Mouse (Mus musculus): ENCODE data around the gene Sowahc. TPM values are rescaled to one million over a fixed set of nuclear protein-coding genes. Genes with fewer than 3 reads are reported as not detected.

Sowahc gene
- polyA plus RNA-seq, 1 experiment from 2014 or later = 6.3 TPM

DNA sequence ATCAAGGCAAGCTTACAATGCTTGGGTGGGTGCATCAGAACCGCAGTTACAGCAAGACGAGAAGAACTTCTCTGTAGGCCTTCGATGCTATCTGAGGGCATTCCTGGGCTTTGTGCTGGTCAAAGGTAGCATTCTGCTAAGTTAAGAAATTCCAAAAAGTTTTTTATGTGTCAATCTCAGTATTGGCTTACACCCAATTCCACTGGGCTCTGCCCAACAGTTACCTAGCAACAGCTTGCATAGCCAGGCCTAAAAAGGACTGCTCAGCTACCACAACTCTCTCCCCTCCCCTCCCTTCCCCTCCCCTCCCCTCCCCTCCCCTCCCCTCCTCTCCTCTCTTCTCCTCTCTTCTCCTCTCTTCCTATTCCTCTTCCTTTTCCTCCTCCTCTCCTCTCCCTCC lies 39.9 kb downstream of the Sowahc start:
- Histone ChIP-seq H3K27me3 (ENCODE audit: insufficient read depth, poor library complexity, severe bottlenecking) (no peaks in the 10 kb centered on the region), H3K4me3 (no peak overlapping the region), H3K4me1 (peaks cover 17% of the 10 kb centered on the region), H3K27ac (no peak overlapping the region), H3K36me3 (no peaks in the 10 kb centered on the region), H3K9me3 (no peaks in the 10 kb centered on the region)
- 80% methylated on average over 3 of the region's 3 CpGs for WGBS
- DNase-seq (ENCODE audit: low spot score) = no peak

DNA sequence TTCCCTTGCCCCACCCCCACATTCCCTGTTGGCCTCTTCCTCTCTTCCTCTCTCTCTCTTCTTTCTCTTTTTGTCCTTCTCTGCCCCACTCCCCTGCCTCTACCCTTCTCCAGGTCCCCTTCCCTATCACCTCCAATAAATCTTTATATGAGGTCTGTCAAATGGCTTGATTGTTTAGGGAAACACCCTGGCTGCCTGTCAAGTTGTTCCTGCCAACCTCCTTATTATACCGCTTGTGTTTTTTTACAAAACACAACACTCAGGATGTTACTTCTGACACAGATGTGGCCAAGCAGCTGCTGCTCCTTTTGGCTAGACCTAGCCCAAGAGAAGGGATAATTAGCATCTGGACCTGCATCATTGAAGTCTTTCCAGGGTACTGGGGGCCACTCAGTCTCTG lies 40.3 kb downstream of the Sowahc start:
- H3K4me3 ChIP-seq = no peak overlapping the region
- no peak for DNase-seq (ENCODE audit: low spot score)
- 0 out of 2 replicates have a peak overlapping the region, but pooled peaks have one; percentile 2 for H3K27ac ChIP-seq
- H3K9me3 ChIP-seq = no peaks in the 10 kb centered on the region
- 91% methylated on average over 1 of the region's 1 CpGs for WGBS
- no peaks in the 10 kb centered on the region for H3K27me3 ChIP-seq (ENCODE audit: insufficient read depth, poor library complexity, severe bottlenecking)
- H3K4me1 ChIP-seq = peaks cover 17% of the 10 kb centered on the region
- H3K36me3 ChIP-seq = no peaks in the 10 kb centered on the region

DNA sequence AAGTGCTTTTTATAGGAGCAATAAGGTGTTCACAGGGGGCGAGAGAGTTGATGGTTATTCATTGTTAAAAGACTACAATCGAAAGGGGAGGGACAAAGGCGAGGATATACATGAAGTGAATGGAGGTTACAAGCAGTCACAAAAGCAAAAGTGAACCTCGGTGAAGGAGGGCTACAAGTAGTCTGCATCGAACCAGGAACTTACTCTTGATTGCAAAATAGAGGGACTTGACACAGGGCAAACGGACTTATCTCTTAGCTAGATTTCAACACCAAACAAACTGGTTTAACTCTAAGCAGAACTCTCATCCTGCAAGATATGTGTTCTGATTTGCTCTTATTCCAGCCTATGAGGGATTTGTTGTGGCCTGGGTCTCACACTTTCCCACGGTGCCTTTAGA lies 41.2 kb downstream of the Sowahc start:
- no peaks in the 10 kb centered on the region for H3K36me3 ChIP-seq
- DNase-seq (ENCODE audit: low spot score) = no peak
- no peaks in the 10 kb centered on the region for H3K27me3 ChIP-seq (ENCODE audit: insufficient read depth, poor library complexity, severe bottlenecking)
- peaks cover 17% of the 10 kb centered on the region for H3K4me1 ChIP-seq
- no peak overlapping the region for H3K4me3 ChIP-seq
- WGBS = 61% methylated on average over 7 of the region's 7 CpGs
- no peak overlapping the region for H3K27ac ChIP-seq
- no peaks in the 10 kb centered on the region for H3K9me3 ChIP-seq

DNA sequence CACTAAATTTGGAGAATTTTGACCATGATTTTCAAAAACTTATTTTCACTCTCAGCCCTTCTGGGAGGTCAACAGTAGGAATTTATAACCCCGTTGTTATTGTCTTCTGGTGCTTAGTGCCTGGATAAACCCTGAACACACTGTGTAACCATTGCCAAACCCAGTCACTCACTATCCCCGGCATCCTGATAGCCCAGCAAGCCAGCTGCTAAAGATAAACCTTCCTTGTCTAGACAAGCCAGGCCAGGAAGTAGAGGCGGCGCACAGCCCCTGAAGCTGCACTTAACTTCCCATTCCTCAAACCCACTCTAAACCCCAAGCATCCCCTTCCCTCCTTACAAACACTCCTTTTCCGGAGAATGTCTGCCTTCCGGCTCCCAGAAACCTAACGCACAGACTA lies 43.3 kb downstream of the Sowahc start:
- H3K27me3 ChIP-seq (ENCODE audit: insufficient read depth, poor library complexity, severe bottlenecking) = no peaks in the 10 kb centered on the region
- WGBS = 28% methylated on average over 7 of the region's 7 CpGs
- H3K27ac ChIP-seq = no peak overlapping the region
- H3K9me3 ChIP-seq = no peaks in the 10 kb centered on the region
- H3K4me1 ChIP-seq = peaks cover 17% of the 10 kb centered on the region
- no peak for DNase-seq (ENCODE audit: low spot score)
- H3K36me3 ChIP-seq = no peaks in the 10 kb centered on the region
- no peak overlapping the region for H3K4me3 ChIP-seq

DNA sequence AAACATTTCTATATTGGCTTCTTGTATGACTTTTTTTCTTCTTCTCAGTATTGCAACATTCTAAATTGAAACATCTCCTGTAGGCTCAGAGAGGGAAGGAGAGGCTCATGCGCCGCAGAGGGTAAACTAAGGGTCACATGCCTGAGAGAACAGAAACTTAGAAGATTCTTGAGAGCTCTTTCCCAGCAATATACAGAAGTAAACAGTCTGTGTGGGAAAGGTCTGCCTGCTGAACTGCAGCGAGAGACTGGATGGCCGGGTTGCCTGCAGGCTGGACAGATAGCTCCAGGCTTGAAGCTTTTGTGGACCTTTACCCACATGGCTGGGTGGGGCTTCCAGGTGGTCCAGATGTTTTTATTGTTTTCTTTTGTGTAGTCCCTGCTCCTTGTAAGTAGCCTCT lies 43.9 kb downstream of the Sowahc start:
- peak overlapping the region; percentile 56; the same call in 1 of the 2 replicates for H3K27ac ChIP-seq

DNA sequence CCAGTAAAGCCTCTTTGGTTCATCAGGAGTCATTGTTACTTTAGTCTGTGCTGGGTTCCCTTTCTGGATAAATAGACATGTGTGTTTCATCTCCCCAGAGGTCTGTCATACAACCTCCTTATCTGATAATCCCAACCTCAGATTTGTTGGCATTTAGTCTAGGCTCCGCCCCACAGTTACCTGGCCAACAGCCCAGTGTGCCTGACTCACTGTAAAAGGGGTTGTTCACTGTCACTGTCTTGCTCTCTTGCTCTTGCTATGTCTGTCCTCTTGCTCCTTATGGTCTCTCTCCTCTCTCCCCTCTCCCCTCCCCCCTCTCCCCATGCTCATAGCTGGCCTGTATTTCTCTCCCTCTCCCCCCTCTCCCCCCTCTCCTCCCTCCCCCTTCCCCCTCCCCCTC lies 44.3 kb downstream of the Sowahc start:
- Histone ChIP-seq H3K4me3 (no peak overlapping the region), H3K9me3 (no peaks in the 10 kb centered on the region), H3K36me3 (no peaks in the 10 kb centered on the region), H3K27me3 (ENCODE audit: insufficient read depth, poor library complexity, severe bottlenecking) (no peaks in the 10 kb centered on the region), H3K27ac (peak overlapping the region; percentile 56; the same call in 1 of the 2 replicates), H3K4me1 (peaks cover 17% of the 10 kb centered on the region)
- WGBS = 80% methylated on average over 1 of the region's 1 CpGs
- DNase-seq (ENCODE audit: low spot score) = no peak

More for the DNA sequence above, 43.9 kb downstream of the Sowahc start:
- H3K4me3 ChIP-seq = no peak overlapping the region
- H3K36me3 ChIP-seq = no peaks in the 10 kb centered on the region
- no peaks in the 10 kb centered on the region for H3K27me3 ChIP-seq (ENCODE audit: insufficient read depth, poor library complexity, severe bottlenecking)
- no peak for DNase-seq (ENCODE audit: low spot score)
- H3K4me1 ChIP-seq = peaks cover 17% of the 10 kb centered on the region
- no peaks in the 10 kb centered on the region for H3K9me3 ChIP-seq
- WGBS = 51% methylated on average over 4 of the region's 4 CpGs

DNA sequence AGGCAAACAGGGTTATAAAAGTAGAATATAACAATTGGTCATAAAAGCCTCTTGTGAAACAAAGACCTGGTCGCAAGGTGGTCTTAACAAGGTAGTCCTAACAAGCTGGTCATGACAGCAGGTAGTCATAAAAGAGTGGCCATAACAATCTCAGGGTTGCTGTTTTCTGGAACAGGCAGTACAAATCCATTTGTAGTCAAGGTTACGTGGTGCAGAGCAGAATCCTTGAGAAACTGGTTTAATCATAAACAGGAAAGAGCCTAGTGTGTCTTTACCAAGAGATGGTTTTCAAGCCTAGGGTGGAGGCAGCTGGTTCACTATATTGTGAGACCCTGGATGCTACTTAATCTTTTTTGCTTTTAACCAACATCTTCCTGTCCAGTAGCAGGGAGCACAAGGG lies 45.5 kb downstream of the Sowahc start:
- 86% methylated on average over 2 of the region's 2 CpGs for WGBS
- no peak for DNase-seq (ENCODE audit: low spot score)

DNA sequence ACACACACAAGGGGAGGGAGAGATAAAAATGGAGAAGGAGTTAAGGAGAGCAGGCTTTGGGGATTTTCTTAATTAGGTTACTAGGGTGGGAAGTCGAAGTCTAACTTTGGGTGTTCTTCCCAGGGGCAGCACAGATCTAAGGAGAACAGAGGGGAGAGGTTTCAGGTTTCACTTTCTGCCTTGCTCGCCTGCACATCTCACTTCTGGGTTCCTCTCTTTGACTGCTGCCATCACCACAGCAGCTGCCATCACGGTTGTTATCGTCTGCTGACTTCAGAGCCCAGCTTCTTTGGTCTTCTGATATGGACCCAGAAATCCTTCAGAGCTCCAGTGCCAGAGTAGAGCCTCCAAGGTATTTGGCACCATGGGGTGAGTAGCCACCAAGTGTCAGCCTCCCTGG lies 46.4 kb downstream of the Sowahc start:
- WGBS = 27% methylated on average over 4 of the region's 4 CpGs
- no peak overlapping the region for H3K4me3 ChIP-seq

More for the DNA sequence above, 45.5 kb downstream of the Sowahc start:
- no peaks in the 10 kb centered on the region for H3K27me3 ChIP-seq (ENCODE audit: insufficient read depth, poor library complexity, severe bottlenecking)
- peaks cover 14% of the 10 kb centered on the region for H3K4me1 ChIP-seq
- H3K4me3 ChIP-seq = no peak overlapping the region
- H3K9me3 ChIP-seq = no peaks in the 10 kb centered on the region
- H3K27ac ChIP-seq = no peak overlapping the region
- no peaks in the 10 kb centered on the region for H3K36me3 ChIP-seq

DNA sequence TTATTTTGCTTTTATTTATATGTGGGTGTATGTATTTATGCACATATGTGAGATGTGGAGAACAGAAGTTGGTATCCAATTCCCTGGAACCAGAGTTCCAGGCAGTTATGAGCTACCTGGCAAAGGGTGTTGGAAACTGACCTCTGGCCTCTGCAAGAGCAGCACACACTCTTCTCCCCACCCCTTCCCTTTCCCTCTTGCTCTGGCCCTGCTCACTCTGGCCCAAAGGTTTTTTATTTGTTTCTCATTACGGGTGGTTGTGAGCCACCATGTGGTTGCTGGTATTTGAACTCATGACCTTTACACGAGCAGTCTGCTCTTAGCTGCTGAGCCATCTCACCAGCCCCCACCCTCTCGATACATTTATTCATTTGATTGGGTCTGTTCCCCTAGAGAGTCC lies 47.0 kb downstream of the Sowahc start:
- Histone ChIP-seq H3K9me3 (no peaks in the 10 kb centered on the region), H3K27me3 (ENCODE audit: insufficient read depth, poor library complexity, severe bottlenecking) (no peaks in the 10 kb centered on the region), H3K27ac (no peak overlapping the region), H3K36me3 (no peaks in the 10 kb centered on the region), H3K4me3 (no peak overlapping the region), H3K4me1 (peaks cover 14% of the 10 kb centered on the region)
- 49% methylated on average over 3 of the region's 3 CpGs for WGBS
- no peak for DNase-seq (ENCODE audit: low spot score)

More for the DNA sequence above, 46.4 kb downstream of the Sowahc start:
- no peak overlapping the region for H3K27ac ChIP-seq
- H3K4me1 ChIP-seq = peaks cover 14% of the 10 kb centered on the region
- DNase-seq (ENCODE audit: low spot score) = no peak
- no peaks in the 10 kb centered on the region for H3K36me3 ChIP-seq
- no peaks in the 10 kb centered on the region for H3K27me3 ChIP-seq (ENCODE audit: insufficient read depth, poor library complexity, severe bottlenecking)
- no peaks in the 10 kb centered on the region for H3K9me3 ChIP-seq

DNA sequence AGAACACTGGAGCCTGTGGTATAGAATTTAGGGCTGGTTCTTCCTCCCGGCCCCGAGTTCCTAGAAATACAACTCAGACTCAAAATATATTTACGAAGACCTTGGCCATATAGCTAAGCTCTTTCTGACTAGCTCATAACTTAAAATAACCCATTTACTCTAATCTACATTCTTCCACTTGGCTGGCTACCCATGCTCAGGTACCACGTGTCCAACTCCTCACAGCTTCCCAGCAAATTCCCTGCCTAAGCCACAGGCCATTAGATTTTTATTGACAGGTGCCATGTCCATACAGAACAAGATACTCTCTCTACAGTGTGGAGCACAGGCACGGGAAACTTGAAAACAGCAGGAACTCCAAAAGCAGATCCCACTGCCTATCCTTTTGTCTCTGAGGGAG lies 54.0 kb downstream of the Sowahc start:
- Histone ChIP-seq H3K27me3 (ENCODE audit: insufficient read depth, poor library complexity, severe bottlenecking) (no peaks in the 10 kb centered on the region), H3K4me3 (no peak overlapping the region), H3K27ac (no peak overlapping the region), H3K36me3 (no peaks in the 10 kb centered on the region), H3K4me1 (no peaks in the 10 kb centered on the region), H3K9me3 (no peaks in the 10 kb centered on the region)
- WGBS = 74% methylated on average over 5 of the region's 5 CpGs
- DNase-seq (ENCODE audit: low spot score) = no peak

Other genes with a start within 250 kb of the Sowahc start
- gene Sept10, start 106 bp upstream of the Sowahc start, polyA plus RNA-seq (2016; fragmentation: Nextera tagmentation; extraction: Ambion mirVana) = 35.6 and 37.9 TPM in 2 replicates
- 55.0 and 66.4 TPM in 2 replicates for gene P4ha1, start 101.3 kb downstream of the Sowahc start, polyA plus RNA-seq (2016; fragmentation: Nextera tagmentation; extraction: Ambion mirVana)
- 14.5 and 17.6 TPM in 2 replicates for gene Gm10273, start 173.7 kb downstream of the Sowahc start, polyA plus RNA-seq (2016; fragmentation: Nextera tagmentation; extraction: Ambion mirVana)
- gene Pla2g12b, start 181.7 kb downstream of the Sowahc start, polyA plus RNA-seq (2016; fragmentation: Nextera tagmentation; extraction: Ambion mirVana) = 1.6 and 9.4 TPM in 2 replicates
- 2.2 and 14.2 TPM in 2 replicates for gene Oit3, start 219.8 kb downstream of the Sowahc start, polyA plus RNA-seq (2016; fragmentation: Nextera tagmentation; extraction: Ambion mirVana)